Mouse (Mus musculus): ENCODE measurements around the gene Nhsl1. TPM values are rescaled to one million over a fixed set of nuclear protein-coding genes. Genes with fewer than 3 reads are reported as not detected.

The Nhsl1 gene
- total and polyA plus RNA-seq, 3 experiments = 0.22 TPM; not detected in 2

- ATAC-seq (ENCODE audit: extremely low read depth, insufficient number of reproducible peaks, low FRiP score, poor library complexity, severe bottlenecking) (no peak), DNase-seq (ENCODE audit: low spot score) (no peak)
- H3K36me3 ChIP-seq (replicated peaks) = no peaks in the 10 kb centered on the region
Measured at GRCm38 (mm10) chr10:18420259-18421000, 101.6 kb downstream of the Nhsl1 start.

DNA sequence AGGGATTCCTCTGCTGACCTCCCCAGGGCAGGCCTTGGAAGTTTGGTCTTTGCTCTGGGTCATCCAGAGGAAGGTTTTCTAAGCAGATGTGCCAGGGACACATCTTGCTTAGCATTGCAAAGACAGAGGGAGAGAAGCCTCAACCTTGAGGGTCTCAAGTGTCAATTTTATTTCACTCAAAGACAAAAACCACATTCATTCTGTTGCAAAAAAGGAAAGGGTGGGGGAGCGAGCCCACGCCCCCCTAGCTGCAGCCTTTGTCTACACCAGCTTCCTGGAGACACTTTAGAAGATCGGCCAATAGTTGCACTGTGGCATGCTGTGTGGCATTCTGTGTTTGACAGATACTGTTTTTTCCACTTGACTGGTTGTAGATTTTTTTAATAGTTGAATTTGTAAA lies 104.2 kb downstream of the Nhsl1 start:
- Histone ChIP-seq H3K4me1 (ENCODE audit: insufficient read depth, low read depth, low read length) (no peaks in the 10 kb centered on the region), H3K9me3 (replicated peaks) (no peaks in the 10 kb centered on the region), H3K4me3 (ENCODE audit: low read depth, low read length) (no peak overlapping the region), H3K27me3 (ENCODE audit: insufficient read depth, low read length) (no peaks in the 10 kb centered on the region), H3K36me3 (replicated peaks) (no peaks in the 10 kb centered on the region)
- TF ChIP-seq GATA2 (IDR thresholded peaks at IDR 0.05; ENCODE audit: borderline replicate concordance, low read depth, low read length) = no peak
- no peak for TF ChIP-seq TAL1 (conservative IDR thresholded peaks at IDR 0.05; ENCODE audit: low read depth, low read length)
- no peak for TF ChIP-seq POLR2AphosphoS5 (IDR thresholded peaks at IDR 0.05; ENCODE audit: insufficient replicate concordance, low read depth, low read length)
- TF ChIP-seq GATA1 (IDR thresholded peaks at IDR 0.05; ENCODE audit: borderline replicate concordance, low read length) = no peak
- TF ChIP-seq CTCF (IDR thresholded peaks at IDR 0.05; ENCODE audit: low read depth, low read length) = no peak
- no peak for DNase-seq (ENCODE audit: low spot score)
- no peak for ATAC-seq (ENCODE audit: extremely low read depth, insufficient number of reproducible peaks, low FRiP score, poor library complexity, severe bottlenecking)

More at GRCm38 (mm10) chr10:18420259-18421000, 101.6 kb downstream of the Nhsl1 start:
- H3K4me3 ChIP-seq (ENCODE audit: low read depth, low read length) = no peak overlapping the region
- H3K9me3 ChIP-seq (replicated peaks) = no peaks in the 10 kb centered on the region
- no peak for TF ChIP-seq GATA1 (IDR thresholded peaks at IDR 0.05; ENCODE audit: borderline replicate concordance, low read length)
- no peak for TF ChIP-seq CTCF (IDR thresholded peaks at IDR 0.05; ENCODE audit: low read depth, low read length)
- TF ChIP-seq GATA2 (IDR thresholded peaks at IDR 0.05; ENCODE audit: borderline replicate concordance, low read depth, low read length) = no peak
- no peak for TF ChIP-seq POLR2AphosphoS5 (IDR thresholded peaks at IDR 0.05; ENCODE audit: insufficient replicate concordance, low read depth, low read length)
- no peak for TF ChIP-seq TAL1 (conservative IDR thresholded peaks at IDR 0.05; ENCODE audit: low read depth, low read length)
- no peaks in the 10 kb centered on the region for H3K4me1 ChIP-seq (ENCODE audit: insufficient read depth, low read depth, low read length)
- H3K27me3 ChIP-seq (ENCODE audit: insufficient read depth, low read length) = no peaks in the 10 kb centered on the region

- Histone ChIP-seq H3K4me1 (ENCODE audit: insufficient read depth, low read depth, low read length) (no peaks in the 10 kb centered on the region), H3K36me3 (replicated peaks) (no peaks in the 10 kb centered on the region), H3K4me3 (ENCODE audit: low read depth, low read length) (no peak overlapping the region), H3K27me3 (ENCODE audit: insufficient read depth, low read length) (no peaks in the 10 kb centered on the region), H3K9me3 (replicated peaks) (no peaks in the 10 kb centered on the region)
- no peak for ATAC-seq (ENCODE audit: extremely low read depth, insufficient number of reproducible peaks, low FRiP score, poor library complexity, severe bottlenecking)
- TF ChIP-seq GATA1 (IDR thresholded peaks at IDR 0.05; ENCODE audit: borderline replicate concordance, low read length) (no peak), CTCF (IDR thresholded peaks at IDR 0.05; ENCODE audit: low read depth, low read length) (no peak), GATA2 (IDR thresholded peaks at IDR 0.05; ENCODE audit: borderline replicate concordance, low read depth, low read length) (no peak), TAL1 (conservative IDR thresholded peaks at IDR 0.05; ENCODE audit: low read depth, low read length) (no peak), POLR2AphosphoS5 (IDR thresholded peaks at IDR 0.05; ENCODE audit: insufficient replicate concordance, low read depth, low read length) (no peak)
- DNase-seq (ENCODE audit: low spot score) = no peak
Measured at GRCm38 (mm10) chr10:18423557-18423956, 104.8 kb downstream of the Nhsl1 start.

GRCm38 (mm10) chr10:18427866-18428265 lies 109.1 kb downstream of the Nhsl1 start:
- no peak for TF ChIP-seq GATA1 (IDR thresholded peaks at IDR 0.05; ENCODE audit: borderline replicate concordance, low read length)
- no peak for TF ChIP-seq POLR2AphosphoS5 (IDR thresholded peaks at IDR 0.05; ENCODE audit: insufficient replicate concordance, low read depth, low read length)
- no peak for TF ChIP-seq GATA2 (IDR thresholded peaks at IDR 0.05; ENCODE audit: borderline replicate concordance, low read depth, low read length)
- TF ChIP-seq TAL1 (conservative IDR thresholded peaks at IDR 0.05; ENCODE audit: low read depth, low read length) = no peak
- no peak for TF ChIP-seq CTCF (IDR thresholded peaks at IDR 0.05; ENCODE audit: low read depth, low read length)
- ATAC-seq (ENCODE audit: extremely low read depth, insufficient number of reproducible peaks, low FRiP score, poor library complexity, severe bottlenecking) = no peak
- H3K4me3 ChIP-seq (ENCODE audit: low read depth, low read length) = no peak overlapping the region

GRCm38 (mm10) chr10:18429533-18429932 lies 110.7 kb downstream of the Nhsl1 start:
- H3K9me3 ChIP-seq (replicated peaks) = no peaks in the 10 kb centered on the region
- no peak for ATAC-seq (ENCODE audit: extremely low read depth, insufficient number of reproducible peaks, low FRiP score, poor library complexity, severe bottlenecking)
- no peak for DNase-seq (ENCODE audit: low spot score)
- H3K27me3 ChIP-seq (ENCODE audit: insufficient read depth, low read length) = 0 out of 2 replicates have a peak, but pooled peaks cover 7% of the 10 kb centered on the region
- H3K4me1 ChIP-seq (ENCODE audit: insufficient read depth, low read depth, low read length) = no peaks in the 10 kb centered on the region
- H3K4me3 ChIP-seq (ENCODE audit: low read depth, low read length) = no peak overlapping the region
- H3K36me3 ChIP-seq (replicated peaks) = no peaks in the 10 kb centered on the region
- no peak for TF ChIP-seq GATA1 (IDR thresholded peaks at IDR 0.05; ENCODE audit: borderline replicate concordance, low read length)

More at GRCm38 (mm10) chr10:18427866-18428265, 109.1 kb downstream of the Nhsl1 start:
- Histone ChIP-seq H3K36me3 (replicated peaks) (no peaks in the 10 kb centered on the region), H3K4me1 (ENCODE audit: insufficient read depth, low read depth, low read length) (no peaks in the 10 kb centered on the region), H3K9me3 (replicated peaks) (no peaks in the 10 kb centered on the region), H3K27me3 (ENCODE audit: insufficient read depth, low read length) (0 out of 2 replicates have a peak, but pooled peaks cover 7% of the 10 kb centered on the region)
- no peak for DNase-seq (ENCODE audit: low spot score)

DNA sequence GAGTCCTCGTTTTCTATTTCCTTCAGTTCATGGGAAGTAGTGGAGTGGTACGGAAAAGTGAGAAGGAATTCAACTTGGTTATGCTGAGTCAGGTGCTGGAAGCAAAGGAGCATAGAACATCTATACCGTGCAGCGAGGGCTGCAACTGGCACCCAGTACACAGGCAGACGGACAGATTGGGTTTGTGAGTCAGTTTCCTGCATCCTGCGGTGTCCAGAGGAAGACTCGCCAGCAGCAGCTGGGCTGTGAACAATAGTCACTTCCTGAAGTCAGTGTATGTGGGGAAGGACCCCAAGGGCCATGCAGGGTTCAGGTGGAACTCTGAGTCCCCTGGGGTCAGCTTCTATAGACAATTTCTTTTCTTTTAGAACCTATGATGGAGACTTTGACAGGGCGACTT lies 111.4 kb downstream of the Nhsl1 start:
- Histone ChIP-seq H3K4me3 (ENCODE audit: low read depth, low read length) (no peak overlapping the region), H3K9me3 (replicated peaks) (no peaks in the 10 kb centered on the region), H3K4me1 (ENCODE audit: insufficient read depth, low read depth, low read length) (no peaks in the 10 kb centered on the region), H3K27me3 (ENCODE audit: insufficient read depth, low read length) (0 out of 2 replicates have a peak, but pooled peaks cover 7% of the 10 kb centered on the region), H3K36me3 (replicated peaks) (no peaks in the 10 kb centered on the region)
- TF ChIP-seq TAL1 (conservative IDR thresholded peaks at IDR 0.05; ENCODE audit: low read depth, low read length) (no peak), CTCF (IDR thresholded peaks at IDR 0.05; ENCODE audit: low read depth, low read length) (no peak), GATA2 (IDR thresholded peaks at IDR 0.05; ENCODE audit: borderline replicate concordance, low read depth, low read length) (no peak), GATA1 (IDR thresholded peaks at IDR 0.05; ENCODE audit: borderline replicate concordance, low read length) (no peak), POLR2AphosphoS5 (IDR thresholded peaks at IDR 0.05; ENCODE audit: insufficient replicate concordance, low read depth, low read length) (no peak)
- DNase-seq (ENCODE audit: low spot score) (no peak), ATAC-seq (ENCODE audit: extremely low read depth, insufficient number of reproducible peaks, low FRiP score, poor library complexity, severe bottlenecking) (no peak)
